Mouse (Mus musculus): ENCODE results near the gene Toe1.

Gene Toe1

DNA sequence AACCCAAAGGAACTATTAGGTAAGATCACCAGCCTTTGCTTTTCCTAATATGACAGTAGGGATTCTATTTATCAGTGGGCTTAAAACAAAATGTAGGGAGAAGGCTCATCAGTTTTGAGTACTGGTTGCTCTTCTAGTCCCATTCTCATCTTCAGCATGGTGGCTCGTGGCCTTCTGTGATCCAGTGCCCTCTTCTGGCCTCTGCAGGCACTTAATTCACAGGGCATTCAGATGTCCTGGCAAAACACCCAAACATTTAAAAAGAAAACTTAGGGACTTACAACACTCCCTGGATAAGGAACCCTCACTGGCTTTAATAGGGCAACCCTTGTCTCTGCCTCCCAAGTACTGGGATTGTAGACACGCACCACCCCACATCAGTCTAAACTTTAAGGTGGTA lies 13.2 kb downstream of the Toe1 start:
- CTCF ChIA-PET, result no interaction called here

DNA sequence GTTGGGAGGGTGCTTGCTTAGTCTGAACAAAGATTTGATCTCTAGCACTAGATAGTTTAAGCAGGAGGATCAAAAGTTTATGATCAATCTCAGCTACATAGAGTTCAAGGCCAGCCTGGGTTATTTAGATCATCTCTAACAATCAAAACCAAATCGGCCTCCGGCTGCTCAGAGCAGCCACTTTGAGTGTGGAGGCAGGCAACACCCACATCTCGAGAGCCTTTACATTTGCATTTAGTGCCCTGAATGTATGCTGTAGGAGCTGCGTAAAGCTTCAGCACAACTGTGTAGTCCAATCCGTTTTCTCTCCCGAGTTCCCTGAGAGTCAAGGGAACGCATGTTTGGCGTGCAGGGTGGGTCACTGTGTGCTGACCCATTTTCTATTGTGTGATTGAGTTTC lies 15.0 kb downstream of the Toe1 start:
- CTCF ChIA-PET, result no interaction called here

DNA sequence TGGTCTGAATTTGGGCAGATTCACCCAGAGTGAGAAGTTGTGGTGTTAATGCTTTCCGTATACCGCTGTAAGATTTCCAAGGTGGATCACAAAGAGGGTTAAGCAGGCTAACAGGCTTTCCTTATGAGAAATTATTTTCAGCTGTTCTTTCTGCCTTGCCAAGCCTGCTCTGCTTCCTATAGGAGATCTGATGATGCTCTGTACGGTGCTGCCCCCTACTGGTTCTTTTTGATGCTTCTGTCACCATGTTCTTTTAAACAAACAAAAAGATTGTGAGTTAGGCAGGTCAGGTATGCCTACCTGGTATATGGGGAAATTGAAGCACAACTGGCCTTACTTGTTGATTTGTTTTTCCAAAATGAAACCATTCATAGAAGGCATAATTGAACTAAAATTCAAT lies 18.5 kb downstream of the Toe1 start:
- CTCF ChIA-PET, result interaction anchor here (0.8 to 1.9 kb wide), 2 partner anchors 17 to 70 kb away, joined by 3 to 9 read pairs; no protein-coding TSS in a partner anchor

DNA sequence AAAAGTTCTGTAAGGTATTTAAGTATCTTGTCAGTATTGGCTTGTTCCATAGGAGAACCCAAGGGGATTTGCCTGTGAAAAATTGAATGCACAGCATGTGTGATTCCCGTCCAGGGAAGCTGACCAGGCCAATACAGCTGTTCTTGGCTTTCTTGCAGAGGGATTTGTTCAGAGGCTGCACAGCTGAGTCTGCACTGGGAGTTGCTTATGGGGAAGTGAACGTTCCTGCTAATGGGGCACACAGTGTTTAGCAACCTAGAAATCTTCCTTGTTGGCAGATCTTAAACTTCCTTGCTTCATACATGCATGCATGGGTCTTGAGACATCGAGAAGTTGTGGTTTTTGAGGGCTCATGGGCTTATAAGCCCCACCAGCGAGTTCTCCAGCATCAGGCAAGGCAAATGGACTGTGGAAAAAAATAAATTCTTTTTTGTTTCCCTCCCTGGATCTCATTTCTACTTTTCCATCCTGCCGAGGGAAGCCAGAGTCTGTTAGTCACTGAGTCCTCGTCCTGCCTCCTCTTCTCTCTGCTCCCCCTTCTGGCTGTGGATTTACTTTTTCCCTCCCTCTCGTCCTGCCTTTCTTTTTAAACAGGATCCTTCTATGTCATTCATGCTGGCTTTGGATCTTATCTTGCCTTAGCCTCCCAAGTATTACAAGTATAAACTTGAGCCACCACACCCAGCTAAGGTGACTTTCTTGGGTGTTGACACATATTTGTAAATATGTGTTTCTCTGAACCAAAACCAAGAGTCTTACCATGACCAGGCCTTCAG lies 19.3 kb downstream of the Toe1 start:
- CTCF ChIA-PET, result interaction anchor here (0.6 to 1.9 kb wide), 5 partner anchors 18 to 858 kb away, joined by 3 to 9 read pairs (median 5); no protein-coding TSS in a partner anchor

DNA sequence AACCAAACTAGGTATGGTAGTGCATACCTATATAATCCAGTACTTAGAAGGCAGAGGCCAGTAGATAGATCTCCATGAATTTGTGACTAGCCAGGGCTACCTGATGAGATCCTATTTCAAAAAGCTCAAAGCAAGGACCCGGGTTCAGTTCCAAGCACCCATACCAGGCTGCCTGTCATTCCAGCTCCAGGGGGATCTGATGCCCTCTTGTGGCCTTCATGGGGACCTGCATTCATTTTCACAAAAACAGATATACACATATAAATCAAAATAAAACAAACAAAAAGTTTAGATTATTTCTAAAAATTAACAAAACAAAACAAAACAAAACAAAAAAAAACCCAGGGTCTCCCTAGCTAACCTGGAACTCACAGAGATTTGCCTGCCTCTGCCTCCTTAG lies 20.9 kb downstream of the Toe1 start:
- CTCF ChIA-PET, result interaction anchor here (0.9 to 1.4 kb wide), 2 partner anchors 20 to 106 kb away, joined by 4 read pairs; partner anchors contain the start of gene Toe1

DNA sequence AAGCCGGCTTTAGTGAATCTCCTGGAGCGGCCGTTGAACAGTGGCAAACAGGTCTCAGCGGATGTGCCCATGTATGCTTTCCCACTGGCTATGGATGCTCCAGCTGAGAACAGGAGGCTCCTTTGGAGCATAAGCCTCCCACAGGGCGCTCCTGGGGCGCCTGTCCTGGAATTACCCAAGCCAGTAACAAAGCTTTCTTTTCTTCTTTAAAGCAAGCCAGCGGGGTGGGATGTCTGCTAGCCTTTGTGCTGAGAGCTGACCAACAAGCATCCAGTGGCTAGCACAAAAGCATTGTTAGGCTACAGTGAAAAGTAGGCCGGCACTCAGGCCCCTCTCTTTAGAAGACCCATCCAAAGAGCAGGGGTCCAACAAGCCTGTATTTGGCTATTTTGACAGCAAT lies 25.3 kb downstream of the Toe1 start:
- CTCF ChIA-PET, result interaction anchor here (1.2 kb wide), 1 partner anchor 78 kb away, joined by 3 read pairs; no protein-coding TSS in a partner anchor

DNA sequence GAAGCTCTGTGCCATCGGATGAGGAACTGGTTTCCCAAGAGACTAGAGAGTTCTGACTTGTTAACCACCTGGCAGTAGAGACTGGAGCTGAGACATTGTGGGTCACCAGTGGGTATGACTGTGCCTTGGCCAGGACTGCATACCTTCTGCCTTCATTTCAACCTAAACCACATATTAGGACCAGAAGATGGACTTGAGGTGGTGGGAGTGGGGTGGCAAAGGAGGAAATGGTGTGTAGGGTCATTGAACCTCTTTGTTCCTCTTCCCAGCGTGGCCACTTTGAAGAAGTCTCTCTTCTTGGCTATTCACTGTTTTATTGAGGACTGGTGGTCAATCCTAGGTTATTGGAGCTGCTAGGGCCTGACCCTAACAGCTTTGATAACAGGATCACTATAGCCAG lies 26.1 kb downstream of the Toe1 start:
- CTCF ChIA-PET, result interaction anchor here (1.2 kb wide), 1 partner anchor 78 kb away, joined by 3 read pairs; no protein-coding TSS in a partner anchor

DNA sequence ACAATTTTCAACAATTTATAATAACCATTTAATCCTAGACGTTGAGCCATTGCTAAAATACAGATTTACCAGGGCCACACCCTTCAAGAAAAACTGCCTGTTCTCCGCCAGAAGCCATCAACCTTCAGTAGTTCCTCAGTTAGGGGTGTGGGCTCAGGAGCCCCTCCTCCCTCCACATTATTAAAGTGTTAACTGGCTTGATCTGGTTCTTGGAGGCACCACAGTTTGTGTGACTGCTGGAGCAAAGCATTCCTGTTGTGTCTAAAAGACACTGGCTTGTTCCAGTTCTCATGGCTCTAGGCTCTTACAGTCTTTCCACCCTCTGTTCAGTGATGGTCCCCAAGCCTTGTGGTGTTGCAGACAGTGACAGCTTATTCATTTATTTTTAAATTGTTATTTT lies 26.9 kb downstream of the Toe1 start:
- CTCF ChIA-PET, result no interaction called here

DNA sequence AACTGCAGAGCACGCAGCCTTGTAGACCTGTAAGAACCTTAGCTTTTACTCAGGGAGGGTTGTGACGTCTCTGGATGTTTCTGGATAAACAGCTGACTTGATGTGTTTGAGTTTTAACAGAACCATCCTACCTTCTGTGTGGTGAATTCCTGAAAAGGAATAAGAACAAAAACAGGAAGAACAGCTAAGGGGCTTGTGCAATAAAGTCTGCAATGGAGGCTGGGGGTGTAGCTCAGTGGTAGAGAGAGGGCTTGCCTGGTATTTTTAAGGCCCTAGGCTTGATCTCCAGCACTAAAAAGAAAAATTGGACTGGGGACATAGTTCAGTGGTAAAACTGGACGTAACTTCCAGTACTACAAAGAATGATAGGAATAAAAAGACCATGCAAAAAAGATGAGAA lies 30.4 kb downstream of the Toe1 start:
- CTCF ChIA-PET, result no interaction called here

DNA sequence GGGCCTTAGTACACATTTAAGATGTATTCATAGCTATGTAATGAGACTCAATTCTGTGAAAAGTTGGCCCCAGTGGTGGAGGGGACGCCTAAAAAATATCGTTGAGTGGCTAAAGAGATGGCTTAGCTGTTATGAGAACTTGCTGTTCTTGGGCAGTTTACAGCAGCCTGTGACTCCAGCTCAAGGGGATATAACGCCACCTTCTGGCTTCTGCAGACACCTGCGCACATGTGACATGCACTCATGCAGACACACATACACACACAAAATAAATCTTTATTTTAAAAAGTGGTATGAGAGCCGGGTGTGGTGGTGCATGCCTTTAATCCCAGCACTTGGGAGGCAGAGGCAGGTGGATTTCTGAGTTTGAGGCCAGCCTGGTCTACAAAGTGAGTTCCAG lies 31.0 kb downstream of the Toe1 start:
- CTCF ChIA-PET, result no interaction called here

DNA sequence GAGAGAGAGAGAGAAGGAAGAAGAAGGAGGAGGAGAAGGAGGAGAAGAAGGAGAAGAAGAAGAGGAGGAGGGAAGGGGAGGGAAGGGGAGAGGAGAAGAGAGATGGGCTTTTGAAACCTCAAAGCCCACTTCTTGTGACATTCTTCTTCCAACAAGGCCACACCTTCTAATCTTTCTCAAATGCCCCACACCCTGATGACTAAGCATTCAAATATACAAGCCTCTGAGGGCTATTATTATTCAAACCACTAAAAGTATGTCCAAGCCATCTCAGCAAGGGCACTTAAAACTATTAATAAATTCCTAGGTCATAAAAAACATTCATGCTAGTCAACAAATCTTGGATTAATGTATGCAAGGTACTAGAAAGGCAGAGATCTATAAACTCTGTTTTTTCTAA lies 38.4 kb downstream of the Toe1 start:
- CTCF ChIA-PET, result no interaction called here

DNA sequence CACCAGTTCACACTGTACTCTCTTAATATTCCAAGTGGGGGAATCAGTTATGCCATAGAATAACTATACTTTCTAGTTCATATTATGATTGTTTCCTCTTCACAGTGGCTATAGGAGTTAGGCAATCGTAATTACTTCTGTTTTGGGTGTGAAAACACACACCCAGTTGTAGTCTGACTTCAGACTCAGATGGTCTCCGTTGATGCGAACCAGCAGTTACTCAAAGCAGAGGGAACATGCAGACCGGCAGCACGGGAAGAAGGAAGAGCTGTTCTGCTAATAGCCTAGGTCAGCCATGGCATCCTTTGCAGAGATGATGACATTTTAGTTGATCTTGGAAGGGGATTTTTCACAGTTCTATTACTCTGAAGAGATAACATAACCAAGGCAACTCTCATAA lies 38.9 kb downstream of the Toe1 start:
- CTCF ChIA-PET, result no interaction called here

DNA sequence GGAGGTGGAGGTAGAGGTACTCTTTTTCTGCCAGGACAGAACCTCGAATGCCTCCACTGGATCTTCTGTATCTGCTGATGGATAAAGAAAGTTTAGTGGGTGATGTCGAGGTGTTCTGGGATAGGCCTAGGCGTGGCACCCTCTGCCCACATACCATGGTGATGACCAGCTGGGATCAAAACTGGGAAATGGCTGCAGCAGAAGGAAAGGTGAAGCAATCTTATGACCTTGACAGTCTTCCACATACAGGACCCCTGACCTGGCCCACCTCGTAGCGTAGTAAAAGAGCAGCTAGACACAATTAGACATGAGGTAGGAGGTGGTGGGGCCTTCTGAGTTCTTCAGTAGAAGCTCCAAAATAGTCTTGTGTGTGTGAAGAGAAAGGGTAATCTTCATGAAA lies 43.4 kb downstream of the Toe1 start:
- CTCF ChIA-PET, result no interaction called here

DNA sequence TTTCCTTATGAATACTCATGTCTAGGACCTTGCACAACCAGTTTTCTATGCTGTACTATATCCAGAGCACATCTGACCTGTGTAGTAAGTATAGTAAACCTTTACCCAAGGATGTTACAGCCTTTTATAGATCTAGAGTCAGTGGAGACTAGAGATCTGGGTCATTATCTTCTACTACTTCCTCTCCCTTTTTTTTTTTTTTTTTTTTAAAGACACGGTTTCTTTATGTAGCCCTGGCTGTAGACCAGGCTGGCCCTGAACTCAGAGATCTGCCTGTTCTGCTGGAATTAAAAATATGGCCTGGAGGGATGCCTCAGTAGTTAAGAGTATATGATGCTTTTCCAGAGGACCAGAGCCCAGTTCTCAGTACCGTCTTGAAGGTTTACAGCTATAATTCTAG lies 45.5 kb downstream of the Toe1 start:
- CTCF ChIA-PET, result no interaction called here

DNA sequence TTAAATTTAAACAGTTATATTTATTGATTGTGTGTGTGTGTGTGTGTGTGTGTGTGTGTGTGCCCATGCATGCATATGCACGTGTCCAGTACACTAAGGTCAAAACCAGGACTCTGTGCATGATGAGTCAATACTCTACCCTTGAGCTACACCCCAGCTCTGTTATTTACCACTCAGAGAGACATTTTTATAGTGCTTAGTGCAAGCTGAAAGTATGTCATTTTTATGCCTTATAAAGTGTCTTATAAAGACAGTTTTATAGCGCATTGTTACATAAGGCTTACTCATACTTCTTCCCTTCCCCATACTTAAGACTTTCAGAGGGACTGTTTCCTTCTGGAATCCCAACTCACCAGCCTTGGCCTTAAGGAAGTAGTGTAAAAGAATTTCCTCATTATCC lies 57.7 kb downstream of the Toe1 start:
- CTCF ChIA-PET, result interaction anchor here (0.6 to 0.7 kb wide), 2 partner anchors 69 to 431 kb away, joined by 3 read pairs; no protein-coding TSS in a partner anchor
